Mouse (Mus musculus) adrenal gland, adult (tissue): ENCODE measurements around the gene Gm20388.

ENCODE experiments used
- DNase-seq, 2 experiments: peaks; one replicate each; pipeline ENCODE4 v3.0.0; 2022 to 2023; ENCODE audit warnings: low spot score in 1 of 2; ENCODE audit not compliant: inconsistent age in 2 of 2

Gene Gm20388

DNA sequence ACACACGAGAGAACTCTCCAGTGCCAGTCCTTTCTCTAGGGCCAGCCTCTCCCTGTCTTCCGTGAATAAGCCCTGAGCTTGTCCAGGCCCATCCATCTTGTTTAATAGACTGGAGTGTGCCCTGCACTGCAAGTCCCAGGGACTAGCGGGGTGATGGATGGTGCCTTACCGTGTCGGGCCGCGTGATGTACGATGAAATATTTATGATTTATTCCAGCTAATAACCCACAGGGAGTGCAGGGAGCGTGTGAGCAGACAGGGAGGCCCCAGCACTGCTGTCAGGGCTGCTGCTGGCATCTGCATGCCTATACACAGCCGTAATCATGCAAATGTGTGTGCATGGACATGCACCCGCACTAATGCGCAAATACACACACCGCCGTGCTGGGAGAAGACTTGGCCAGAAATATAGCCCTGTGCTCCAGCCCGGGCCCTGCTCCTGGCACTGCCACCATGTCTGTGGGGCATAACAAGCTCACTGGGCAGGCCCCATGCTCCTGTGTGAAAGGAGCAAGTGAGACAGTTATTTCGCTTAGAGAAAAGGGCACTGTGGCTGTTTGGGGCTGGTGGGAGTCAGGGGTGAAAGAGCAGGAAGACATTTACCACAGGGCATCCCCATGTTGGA is 2901.3 kb downstream of the Gm20388 start:
- DNase-seq = no peak

- DNase-seq = no peak
Measured at GRCm38 (mm10) chr8:122812610-122813250, 2902.1 kb downstream of the Gm20388 start.

- DNase-seq = no peak
Measured at GRCm38 (mm10) chr8:122814608-122815007, 2904.0 kb downstream of the Gm20388 start.

GRCm38 (mm10) chr8:122816965-122817364 is 2906.3 kb downstream of the Gm20388 start:
- no peak for DNase-seq

DNA sequence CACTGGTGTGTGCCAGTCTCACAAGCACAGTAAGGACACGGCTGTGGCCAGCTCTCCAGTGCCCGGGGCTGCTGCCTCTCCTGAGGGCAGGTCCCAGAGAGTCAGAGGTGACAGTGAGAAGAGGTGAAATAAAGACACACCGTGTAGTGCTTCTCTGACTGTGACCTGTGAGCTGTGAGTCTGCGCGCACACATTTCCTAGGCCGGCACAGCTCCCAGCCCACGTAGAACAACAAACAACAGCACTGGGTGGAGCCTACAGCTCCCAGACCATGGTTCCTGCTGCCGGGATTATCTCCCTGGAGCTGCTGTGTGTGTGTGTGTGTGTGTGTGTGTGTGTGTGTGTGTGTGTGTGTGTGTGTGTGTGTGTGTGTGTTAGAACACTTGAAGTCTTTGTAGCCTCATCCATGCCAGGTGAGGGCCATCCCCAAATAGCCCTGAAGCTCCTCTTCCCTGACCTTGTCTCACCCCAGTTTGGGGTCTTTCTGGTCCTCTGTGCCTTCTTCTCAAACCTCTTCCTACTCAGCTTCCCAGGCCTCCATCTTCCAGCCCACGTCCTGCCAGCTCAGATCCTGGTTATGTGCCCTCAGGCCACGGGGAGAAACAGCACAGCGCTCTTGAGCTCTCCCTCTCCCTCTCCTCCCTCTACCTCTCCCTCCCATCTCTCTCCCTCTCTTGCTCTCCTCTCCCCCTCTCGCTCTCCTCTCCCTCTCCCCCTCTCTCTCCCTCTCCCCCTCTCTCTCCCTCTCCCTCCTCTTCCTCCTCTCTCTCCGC is 2907.3 kb downstream of the Gm20388 start:
- no peak for DNase-seq

- no peak for DNase-seq
Measured at GRCm38 (mm10) chr8:122819776-122820175, 2909.1 kb downstream of the Gm20388 start.

- no peak for DNase-seq
Measured at GRCm38 (mm10) chr8:122824571-122824970, 2913.9 kb downstream of the Gm20388 start.

DNA sequence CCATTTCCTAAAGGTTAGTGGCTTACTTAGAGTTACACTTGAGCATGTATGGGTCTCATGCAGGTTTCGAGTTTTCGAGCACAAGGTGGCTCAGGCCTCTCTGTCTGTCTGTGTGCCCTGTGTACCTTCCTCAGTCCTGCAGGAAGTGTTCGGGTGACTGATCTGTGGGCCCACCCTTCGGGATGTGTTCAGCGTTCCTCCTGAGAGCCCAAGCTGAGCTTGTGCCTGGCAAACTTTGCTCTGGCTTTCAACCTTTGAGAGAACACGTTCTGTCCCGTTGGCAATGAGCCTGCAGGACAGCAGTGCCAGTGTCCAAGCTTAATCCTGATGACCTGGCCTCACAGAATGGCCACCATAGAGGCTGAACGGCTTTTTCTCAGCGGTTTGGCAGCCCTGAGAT is 2914.3 kb downstream of the Gm20388 start:
- no peak for DNase-seq

- no peak for DNase-seq
Measured at GRCm38 (mm10) chr8:122825408-122825807, 2914.8 kb downstream of the Gm20388 start.

DNA sequence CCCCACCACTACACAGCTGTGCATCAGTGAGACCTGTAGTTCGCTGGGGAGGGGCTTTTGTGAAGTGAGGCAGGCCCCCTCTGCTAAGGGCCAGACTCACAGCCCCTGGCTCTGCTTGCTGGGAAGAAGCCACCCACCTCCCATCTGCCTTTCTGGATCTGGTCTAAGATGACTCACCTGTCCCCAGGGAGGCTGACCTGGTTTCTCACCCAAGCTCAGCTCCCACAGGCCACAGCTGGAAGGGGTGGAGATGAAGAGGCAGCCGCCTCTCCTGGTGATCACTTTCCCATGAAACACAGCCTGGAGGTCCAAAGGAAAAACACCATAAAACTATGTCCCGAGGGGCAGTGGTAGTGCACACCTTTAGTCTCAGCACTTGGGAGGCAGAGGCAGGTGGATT is 2918.8 kb downstream of the Gm20388 start:
- DNase-seq = no peak

DNA sequence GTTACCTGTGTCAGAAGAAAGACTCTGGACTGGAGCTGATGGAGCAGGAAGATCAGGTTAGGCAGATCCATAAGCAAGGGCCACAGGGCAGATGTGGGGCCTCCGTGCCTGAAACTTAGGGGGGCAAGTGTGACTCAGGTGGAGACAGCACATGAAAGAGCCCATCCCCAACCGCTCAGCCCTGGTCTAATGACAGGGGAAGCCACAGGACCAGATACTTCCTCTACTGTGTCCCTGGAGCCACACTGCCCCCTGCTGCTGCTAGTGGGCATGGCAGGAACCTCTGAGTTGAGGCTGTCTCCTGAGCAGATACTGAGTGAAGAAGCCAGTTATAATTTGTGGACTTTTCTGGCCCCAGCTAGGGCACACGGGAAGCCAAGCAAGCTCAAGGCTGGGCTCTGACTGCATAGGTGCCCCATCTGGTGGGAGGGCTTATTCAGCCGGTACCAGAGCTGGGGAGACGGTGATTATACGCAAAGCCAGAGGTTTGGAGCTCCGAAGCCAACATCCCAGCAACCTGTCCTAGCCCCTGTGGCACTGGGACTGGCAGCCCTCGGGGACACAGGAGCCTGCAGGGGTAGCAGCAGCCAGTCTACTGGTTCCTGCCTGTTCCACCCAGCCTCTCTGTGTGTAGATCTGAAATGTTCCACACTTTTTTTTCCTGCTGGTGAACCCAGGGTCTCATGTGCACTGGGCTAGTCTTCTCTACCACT is 2919.9 kb downstream of the Gm20388 start:
- DNase-seq = peak; percentile 89 to 97

- no peak for DNase-seq
Measured at GRCm38 (mm10) chr8:122834416-122834815, 2923.8 kb downstream of the Gm20388 start.

- DNase-seq = peak; percentile 79 to 92
Measured at GRCm38 (mm10) chr8:122834971-122835370, 2924.3 kb downstream of the Gm20388 start.

GRCm38 (mm10) chr8:122836199-122836598 is 2925.6 kb downstream of the Gm20388 start:
- no peak for DNase-seq

DNA sequence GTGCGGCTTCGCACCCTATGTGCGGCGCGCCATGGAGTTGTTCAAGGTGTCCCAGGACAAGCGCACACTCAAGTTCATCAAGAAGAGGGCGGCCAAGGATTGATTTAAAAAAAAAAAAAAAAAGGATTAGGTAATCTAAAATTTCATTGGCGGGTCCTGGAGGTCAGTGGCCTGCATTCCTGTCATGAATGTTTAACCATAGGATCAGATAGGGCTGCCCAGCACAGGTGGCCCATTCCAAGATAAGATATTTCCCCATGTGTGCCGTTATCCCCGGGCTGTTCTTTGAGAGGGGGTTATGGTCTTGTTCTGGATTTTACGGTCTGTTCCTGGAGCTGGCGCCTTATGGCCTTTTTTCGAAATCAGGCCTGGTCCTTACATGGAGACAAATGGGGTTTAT is 2926.1 kb downstream of the Gm20388 start:
- DNase-seq = no peak

DNA sequence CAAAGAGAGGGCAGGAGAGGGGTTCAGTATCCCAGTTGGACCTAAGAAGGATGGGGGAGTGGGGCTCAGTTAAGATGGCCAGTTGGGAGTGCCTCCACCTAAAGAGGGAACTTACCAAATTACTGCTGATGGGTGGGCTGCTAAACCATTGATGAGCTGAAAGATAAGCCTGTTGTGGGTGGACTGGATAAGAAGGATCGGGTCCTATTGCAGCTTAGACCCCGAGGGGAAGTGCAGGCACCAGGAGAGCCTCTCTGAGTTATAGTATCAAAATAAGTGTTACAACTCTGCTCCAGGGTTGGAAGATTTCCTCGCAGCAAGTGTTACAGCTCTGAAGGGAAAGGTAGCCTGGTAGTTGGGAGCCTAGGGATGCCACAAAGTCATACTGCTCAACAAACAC is 2933.5 kb downstream of the Gm20388 start:
- no peak for DNase-seq

GRCm38 (mm10) chr8:122845662-122846061 is 2935.0 kb downstream of the Gm20388 start:
- DNase-seq = peak in 1 of 2 experiments; percentile 42

GRCm38 (mm10) chr8:122847829-122848561 is 2937.4 kb downstream of the Gm20388 start, which contains the start of gene Cdh15:
Gene Cdh15 (plus strand): TSS chr8:122847966.
- DNase-seq = peak; percentile 35 to 73

- no peak for DNase-seq
Measured at GRCm38 (mm10) chr8:122849152-122849910, 2938.7 kb downstream of the Gm20388 start.
